Mouse (Mus musculus) spleen, postnatal 4 days (tissue): ENCODE data around the gene Colgalt2.

ENCODE experiments used
- DNase-seq, 2 experiments: peaks; one replicate each; pipeline ENCODE4 v3.0.0; 2022; ENCODE audit warnings: low spot score in 2 of 2

The Colgalt2 gene

DNA sequence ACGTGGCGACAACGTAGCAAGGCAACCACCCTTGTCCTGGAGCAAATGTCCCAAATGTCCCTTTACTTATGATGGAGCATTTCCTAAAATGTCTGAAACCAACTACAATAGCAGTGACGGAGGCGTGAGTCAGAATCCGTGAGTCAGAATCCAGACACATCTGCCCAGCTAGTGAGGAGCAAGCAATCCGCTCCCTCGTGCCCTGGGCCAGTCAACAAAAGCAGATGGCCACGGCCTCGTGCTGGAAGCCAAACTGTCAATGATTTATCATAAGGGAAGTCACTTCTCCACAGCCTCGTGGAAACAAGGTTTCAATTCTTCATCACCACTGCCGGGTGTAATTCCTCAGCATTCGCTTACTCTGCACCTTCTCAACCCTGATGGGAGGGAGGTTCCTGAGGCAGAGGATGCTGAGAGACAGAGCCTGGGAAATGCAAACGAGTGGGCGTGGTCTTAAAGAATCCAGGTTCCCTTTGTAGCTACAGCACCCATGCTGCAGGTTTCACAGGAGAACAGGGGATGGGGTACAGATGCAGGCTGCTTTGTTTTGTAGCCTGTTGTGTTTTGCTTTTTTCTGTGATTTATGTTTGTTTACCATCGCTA, 136.9 kb downstream of the Colgalt2 start:
- no peak for DNase-seq

DNA sequence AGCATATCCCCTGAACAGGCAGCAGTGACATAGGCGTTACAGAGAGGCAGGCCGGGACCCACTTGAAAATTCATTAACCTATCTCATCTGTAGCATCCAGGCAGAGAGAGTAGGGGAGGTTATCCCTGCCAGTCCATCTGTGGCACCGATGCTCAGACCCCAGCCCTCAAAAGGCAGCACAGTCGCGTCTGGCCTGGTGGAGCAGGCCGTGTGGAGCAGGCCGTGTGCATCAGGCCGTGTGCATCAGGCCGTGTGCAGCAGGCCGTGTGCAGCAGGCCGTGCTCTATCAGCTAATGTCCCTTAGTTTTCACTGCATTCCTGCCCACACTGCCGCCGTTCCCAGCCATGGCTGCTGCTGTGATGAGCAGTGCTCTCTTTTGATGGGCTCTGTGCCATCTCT, 137.6 kb downstream of the Colgalt2 start:
- DNase-seq = no peak

DNA sequence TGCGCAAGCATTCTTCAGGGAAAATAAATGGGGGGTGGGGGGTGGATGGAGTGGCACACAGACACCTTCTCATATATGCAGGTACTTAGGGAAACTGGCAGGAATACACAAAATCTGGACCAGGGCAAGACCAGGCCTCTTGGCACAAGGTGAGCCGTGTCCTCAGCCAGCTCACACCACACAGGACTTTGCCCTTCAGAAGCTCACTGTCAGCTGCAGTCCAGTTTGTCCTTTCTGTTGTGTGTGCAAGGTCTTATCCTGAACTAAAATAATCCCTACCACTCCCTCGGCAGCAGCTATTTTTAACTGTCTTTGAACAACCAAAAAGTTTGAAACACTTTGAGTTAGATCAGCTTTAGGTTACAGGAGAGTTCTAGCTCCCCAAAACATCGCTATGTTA, 139.2 kb downstream of the Colgalt2 start:
- DNase-seq = no peak

DNA sequence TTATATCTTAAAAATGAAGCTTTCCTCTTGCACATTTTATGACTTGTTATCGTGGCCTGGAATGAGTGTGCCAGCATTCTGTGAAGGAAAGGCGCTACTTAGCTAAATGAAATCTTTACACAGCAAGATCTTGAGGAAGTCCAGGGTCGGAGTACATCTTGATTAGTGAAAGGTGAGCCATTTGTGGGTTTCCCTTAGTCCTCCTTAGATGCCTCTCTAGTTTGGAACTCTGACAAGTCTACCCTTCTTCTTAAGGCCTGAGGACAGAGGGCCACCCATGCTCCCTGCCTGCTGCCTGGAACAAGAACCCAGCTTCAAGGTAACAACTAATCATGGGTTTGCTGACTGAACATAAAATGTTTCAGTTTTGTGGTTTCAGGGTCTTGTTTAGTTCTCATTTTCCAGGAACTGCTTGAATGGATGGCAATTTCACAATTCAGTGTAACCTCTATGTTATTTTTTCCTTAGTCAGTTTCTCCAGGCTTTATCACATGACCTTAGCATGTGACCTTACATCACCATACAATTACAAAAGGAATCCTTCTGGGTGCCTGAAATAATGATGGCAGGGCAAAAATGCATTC, 140.8 kb downstream of the Colgalt2 start:
- DNase-seq = no peak

DNA sequence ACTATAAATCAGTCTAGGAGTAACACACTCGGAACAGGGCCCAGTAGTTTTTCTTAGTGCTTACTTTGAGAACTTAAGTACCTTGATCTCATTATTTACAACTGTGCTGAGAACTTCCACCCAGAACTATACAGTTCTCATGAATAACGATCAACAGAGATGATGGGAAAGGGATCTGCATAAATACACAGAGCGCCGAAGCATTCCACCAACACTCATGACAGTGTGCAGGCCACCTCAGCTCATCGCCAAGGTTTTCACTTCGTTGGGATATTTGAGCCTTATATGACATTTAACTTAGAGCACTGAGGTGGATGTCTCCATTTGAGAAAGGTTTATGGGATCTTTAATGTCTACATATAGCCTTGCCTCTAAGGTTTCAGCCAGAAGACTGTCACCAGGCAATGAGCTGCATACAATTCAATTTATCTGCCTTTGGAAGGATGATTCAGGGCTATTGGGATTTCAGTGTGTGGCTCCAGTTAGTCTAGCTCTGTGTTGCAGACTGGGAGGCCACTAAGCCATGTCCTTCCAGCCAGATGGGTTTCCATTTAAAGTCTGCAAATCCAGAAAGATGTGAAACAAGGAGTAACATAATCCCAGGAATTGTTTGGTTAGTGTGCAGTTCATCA, 143.2 kb downstream of the Colgalt2 start:
- no peak for DNase-seq

DNA sequence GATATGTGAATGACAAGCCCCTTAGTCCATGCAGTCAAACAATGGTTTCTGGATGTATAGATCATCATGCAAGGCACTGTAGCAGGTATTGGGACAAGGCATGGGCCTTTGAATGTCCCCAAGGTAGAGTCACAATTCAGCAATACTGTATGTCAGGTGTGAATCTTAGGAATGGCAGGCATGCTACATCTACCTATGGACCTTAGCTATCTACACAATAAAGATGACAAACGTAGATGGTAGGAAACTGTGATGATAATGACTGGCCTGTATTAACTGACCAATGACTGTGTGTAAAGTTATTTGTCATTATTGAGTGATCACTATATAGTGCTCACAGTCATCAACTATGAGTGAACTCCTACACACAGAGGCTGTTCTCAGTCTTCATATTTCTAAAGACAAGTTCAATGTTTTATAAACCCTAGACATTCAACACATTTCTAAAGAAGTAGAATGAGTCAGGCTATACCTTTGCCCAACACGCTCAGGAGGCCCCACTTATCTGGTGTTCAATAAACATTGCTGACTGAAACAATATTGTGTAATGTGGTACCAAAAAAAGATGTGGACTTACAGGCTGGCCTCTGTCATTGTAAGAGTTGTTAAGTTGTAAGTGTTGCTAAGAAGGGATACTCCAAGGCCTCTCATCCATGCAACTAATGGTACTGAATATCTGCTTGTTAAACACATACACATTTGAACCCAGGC, 144.0 kb downstream of the Colgalt2 start:
- DNase-seq = no peak

DNA sequence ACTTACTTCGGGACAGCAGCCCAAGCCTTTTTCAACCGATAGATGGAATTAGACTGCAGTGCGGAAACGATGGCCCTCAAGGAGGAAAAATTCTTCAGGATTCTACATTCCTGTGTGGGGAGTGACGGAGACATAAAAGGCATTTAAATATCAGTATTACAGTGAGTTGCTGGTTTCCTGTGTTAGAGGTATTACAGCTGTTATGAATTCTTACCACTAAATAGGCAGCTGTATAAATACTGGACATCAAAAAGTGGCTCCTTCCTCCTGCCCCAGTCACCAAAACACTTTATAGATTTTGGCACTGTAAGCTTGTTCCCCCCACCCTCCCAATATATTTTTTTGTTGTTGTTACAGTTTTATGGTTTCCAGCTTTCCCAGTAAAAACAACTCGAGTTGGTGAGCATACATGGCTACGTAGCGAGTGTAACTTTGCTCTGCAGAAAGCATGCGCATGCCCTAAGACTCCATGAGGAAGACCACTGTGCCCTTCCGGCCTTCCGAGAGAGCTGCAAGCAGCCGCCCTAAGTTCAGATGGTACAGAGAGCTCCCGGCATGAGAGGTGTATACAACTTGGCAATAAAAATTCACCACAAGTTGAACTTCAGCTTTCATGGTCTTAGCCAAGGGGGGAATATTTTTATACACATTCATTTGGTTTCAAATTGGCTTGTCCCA, 149.6 kb downstream of the Colgalt2 start:
- no peak for DNase-seq

DNA sequence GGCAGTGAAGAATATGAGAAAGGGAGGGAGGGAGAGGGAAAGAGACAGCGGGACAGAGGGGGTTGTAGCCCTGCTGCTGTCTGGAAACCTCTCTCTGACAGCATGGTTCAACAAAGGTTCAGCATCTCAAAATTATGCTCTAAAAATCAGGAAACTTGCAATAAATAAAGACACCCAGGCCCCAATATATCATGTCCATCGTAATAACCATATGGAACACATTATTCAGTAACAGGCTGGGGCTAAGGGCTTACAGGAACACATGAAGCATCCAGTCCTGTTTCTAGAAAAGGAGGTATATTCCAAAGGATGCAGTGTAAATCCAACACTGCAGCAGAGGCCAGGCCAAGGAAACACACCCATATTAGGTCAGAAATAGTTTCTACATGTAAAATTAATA, 150.9 kb downstream of the Colgalt2 start:
- no peak for DNase-seq

DNA sequence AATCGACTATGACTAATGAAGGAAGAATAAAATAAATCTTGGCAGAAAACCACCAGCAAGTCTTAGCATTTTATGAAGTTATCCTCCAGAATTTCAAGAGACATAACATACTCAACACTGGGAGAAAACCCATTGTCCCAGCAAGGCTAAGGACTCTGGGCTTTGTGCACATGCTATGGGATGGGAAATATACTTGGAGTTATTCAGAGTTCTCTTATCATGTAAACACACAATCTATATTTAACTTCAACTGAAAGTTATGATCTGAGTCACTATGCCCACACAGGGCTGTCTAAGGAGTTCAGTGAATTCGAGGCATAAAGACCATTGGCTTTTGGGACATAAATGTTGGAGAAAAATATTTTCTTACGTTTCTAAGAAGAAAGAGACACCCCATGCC, 151.3 kb downstream of the Colgalt2 start:
- DNase-seq = no peak

DNA sequence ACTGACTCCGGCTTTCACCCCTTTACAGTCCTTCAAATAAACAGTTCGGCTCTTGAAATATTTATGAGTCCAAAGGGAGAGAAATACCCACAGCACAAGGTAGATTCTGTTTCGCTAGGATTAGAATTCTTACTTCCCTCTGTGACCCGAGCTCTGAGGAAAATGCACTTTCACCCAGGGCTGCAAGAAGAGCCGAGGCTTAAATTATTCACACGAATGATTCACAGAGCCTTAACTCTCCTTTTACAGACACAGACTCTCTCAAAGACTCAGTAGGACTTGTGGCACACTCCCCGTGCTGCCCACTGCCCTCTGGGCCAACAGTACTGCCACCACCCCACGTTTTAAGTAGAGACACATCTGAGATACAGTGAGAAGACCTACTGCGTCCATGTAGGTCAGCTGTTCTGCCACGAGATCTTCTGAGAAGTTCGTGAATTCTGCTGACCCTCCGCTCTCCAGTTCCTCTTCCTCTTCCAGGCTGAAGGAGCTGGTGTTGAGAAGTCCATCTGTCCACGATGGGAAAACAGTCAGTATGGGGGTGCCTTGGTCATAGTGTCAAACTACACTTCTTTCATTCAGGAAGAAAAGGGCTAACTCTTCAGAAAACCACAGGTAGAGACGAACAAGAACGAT, 154.4 kb downstream of the Colgalt2 start:
- DNase-seq = no peak

DNA sequence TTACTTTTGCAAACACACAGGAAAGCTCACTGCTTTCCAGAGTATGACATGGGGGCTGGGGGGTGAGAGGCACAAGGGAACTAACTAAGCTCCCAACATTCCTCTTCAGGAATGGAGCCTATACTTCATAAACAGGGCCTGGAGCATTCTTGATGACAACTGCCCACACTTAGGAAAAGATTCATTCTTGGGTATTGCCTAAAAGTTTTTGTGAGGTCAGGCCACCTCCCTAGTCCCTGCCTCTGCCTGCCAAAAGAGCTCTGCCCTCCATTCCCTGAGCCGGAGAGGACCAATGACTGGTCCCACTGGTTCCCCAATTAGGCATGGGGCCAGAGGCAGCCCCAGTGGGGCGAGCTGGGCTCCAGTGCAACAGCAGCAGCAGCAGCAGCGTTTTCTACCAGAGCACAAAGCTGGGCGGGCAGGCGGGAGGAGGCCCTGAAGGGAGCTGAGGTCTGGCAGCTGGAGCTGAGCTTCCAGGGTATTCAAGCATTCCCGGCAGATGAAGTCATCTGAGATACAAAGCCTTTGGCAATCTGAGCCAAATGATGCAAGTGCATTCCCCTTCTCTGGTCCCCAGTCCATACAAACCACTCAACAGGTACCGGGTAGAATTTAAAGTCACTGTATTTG, 156.4 kb downstream of the Colgalt2 start:
- DNase-seq = no peak

DNA sequence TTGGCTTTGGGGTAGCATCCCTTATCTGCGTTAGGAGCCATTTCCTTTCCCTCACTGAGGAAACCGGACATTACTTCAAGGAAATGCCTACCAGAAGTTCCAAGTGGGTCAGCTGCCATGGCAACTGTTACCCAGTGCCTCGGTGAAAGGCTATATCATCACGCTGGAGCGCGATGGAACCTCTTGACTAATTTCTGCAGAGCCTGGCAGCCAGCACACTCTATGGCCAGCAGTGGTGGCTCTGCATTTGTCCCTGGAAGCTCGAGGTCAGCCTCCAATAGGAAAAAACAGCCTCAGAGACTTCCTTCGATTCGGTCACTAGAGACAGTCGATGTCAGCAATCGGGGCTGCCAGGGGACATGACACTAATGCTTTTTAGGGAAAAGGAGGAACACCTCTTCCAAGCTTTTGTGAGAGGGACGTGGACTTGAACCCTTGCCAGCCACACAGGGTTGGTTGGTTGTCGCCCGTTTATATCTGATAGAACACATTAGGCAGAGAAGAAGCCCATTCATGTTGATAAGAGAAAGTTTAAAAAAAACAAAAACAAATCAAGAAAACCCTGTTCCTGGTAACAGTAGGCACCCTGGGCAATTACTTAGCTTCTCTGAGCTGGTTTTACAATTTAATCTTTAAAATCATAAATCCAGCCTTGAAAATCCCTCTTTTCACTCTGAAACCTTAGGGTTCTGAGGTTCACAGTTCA, 157.1 kb downstream of the Colgalt2 start:
- DNase-seq = no peak
